Mouse (Mus musculus) thymus, adult 2 months (tissue): ENCODE measurements around the gene A830031A19Rik.

ENCODE experiments used
- CTCF ChIP-seq: fragments of 200-500 bp; IDR thresholded peaks from 2 replicates; pipeline ENCODE4 v1.5.1; 2012; ENCODE audit warnings: mild to moderate bottlenecking, control low read depth, low read length, moderate library complexity, borderline replicate concordance; ENCODE audit not compliant: control insufficient read depth, poor library complexity, insufficient read depth; ENCODE audit errors: extremely low read depth
- POLR2A ChIP-seq: fragments of 200-500 bp; IDR thresholded peaks from 2 replicates; pipeline ENCODE4 v1.6.1; 2012; ENCODE audit warnings: mild to moderate bottlenecking, low read length, control low read depth, moderate library complexity; ENCODE audit not compliant: control insufficient read depth, poor library complexity, insufficient read depth; ENCODE audit errors: extremely low read depth

DNA sequence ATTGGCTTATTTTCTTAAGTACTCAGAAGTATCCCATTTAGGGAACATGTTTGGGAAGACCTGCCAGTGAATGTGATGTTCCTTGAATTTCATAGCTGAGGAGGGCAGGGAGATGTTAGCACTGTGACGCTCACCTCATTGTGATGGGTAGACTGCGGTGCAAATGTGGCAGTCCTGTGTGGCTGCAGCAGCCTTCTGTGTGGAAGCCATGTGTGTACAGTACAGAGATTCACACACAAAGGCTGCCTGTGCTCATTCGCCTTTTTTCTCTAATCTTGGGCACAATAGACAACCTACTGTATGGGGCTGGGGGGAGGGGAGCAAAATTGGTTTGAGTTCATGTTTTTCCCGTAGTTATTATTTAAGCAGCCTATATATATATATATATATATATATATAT lies 9.7 kb upstream of the A830031A19Rik start:
- TF ChIP-seq CTCF, result no peak
- TF ChIP-seq POLR2A, result no peak
